Mouse (Mus musculus): ENCODE measurements at regions not wholly inside any gene's neighbourhood (a gene's known extent, or its start where the extent isn't known, plus 50 kb on each side); places are given as distances from the start of the nearest gene placed in this dataset.

- no peak for ATAC-seq (ENCODE audit: insufficient number of reproducible peaks, insufficient read depth, low FRiP score, low TSS enrichment, low read depth)
- no peaks in the 10 kb centered on the region for H3K9me3 ChIP-seq
- H3K36me3 ChIP-seq = no peaks in the 10 kb centered on the region
- H3K27me3 ChIP-seq = no peaks in the 10 kb centered on the region
- WGBS = 60% methylated on average over 6 of the region's 6 CpGs
- no peak overlapping the region for H3K9ac ChIP-seq
- no peak overlapping the region for H3K4me3 ChIP-seq
- peak overlapping the region; percentile 69; the same call in 1 of the 2 replicates for H3K27ac ChIP-seq
- peaks cover 23% of the 10 kb centered on the region for H3K4me1 ChIP-seq
- H3K4me2 ChIP-seq = no peak overlapping the region
Measured at GRCm38 (mm10) chr6:31096787-31097186, 137.9 kb upstream of the Klf14 start.

GRCm38 (mm10) chr6:31097254-31097653, 138.4 kb upstream of the Klf14 start:
- H3K4me2 ChIP-seq = no peak overlapping the region
- no peaks in the 10 kb centered on the region for H3K27me3 ChIP-seq
- H3K36me3 ChIP-seq = no peaks in the 10 kb centered on the region
- 82% methylated on average over 9 of the region's 9 CpGs for WGBS
- H3K4me3 ChIP-seq = no peak overlapping the region
- no peaks in the 10 kb centered on the region for H3K9me3 ChIP-seq
- no peak for ATAC-seq (ENCODE audit: insufficient number of reproducible peaks, insufficient read depth, low FRiP score, low TSS enrichment, low read depth)
- H3K4me1 ChIP-seq = peaks cover 23% of the 10 kb centered on the region
- no peak overlapping the region for H3K27ac ChIP-seq
- no peak overlapping the region for H3K9ac ChIP-seq

GRCm38 (mm10) chr6:31098106-31098505, 139.2 kb upstream of the Klf14 start:
- H3K4me3 ChIP-seq = no peak overlapping the region
- H3K27ac ChIP-seq = no peak overlapping the region
- ATAC-seq (ENCODE audit: insufficient number of reproducible peaks, insufficient read depth, low FRiP score, low TSS enrichment, low read depth) = no peak
- no peaks in the 10 kb centered on the region for H3K36me3 ChIP-seq
- WGBS = 77% methylated on average over 5 of the region's 5 CpGs
- H3K4me1 ChIP-seq = peaks cover 23% of the 10 kb centered on the region
- H3K9me3 ChIP-seq = no peaks in the 10 kb centered on the region
- H3K4me2 ChIP-seq = no peak overlapping the region
- no peaks in the 10 kb centered on the region for H3K27me3 ChIP-seq
- no peak overlapping the region for H3K9ac ChIP-seq

- Histone ChIP-seq H3K4me2 (no peak overlapping the region), H3K9ac (no peak overlapping the region), H3K4me1 (peaks cover 23% of the 10 kb centered on the region), H3K9me3 (no peaks in the 10 kb centered on the region), H3K4me3 (no peak overlapping the region), H3K27me3 (no peaks in the 10 kb centered on the region), H3K36me3 (no peaks in the 10 kb centered on the region), H3K27ac (no peak overlapping the region)
- no peak for ATAC-seq (ENCODE audit: insufficient number of reproducible peaks, insufficient read depth, low FRiP score, low TSS enrichment, low read depth)
- 69% methylated on average over 12 of the region's 12 CpGs for WGBS
Measured at GRCm38 (mm10) chr6:31100084-31100579, 141.3 kb upstream of the Klf14 start.

DNA sequence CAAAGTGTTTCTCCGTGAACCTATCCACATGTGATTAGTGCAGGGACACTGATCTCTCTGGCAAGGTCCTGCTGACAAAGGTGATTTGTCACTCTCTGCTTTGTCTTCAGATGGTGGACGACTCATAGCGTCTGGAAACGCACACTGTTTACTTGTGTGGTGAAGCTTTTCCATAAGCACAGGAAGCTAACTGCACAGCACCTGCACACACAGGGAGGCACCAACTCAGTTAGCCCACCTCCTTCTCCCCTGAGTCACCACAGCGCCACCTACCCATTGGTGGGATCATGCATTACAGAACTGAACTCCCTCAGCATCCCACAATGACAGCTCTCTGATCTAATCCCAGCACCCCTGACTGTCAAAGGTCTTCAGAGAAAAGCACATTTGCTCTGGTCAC, 141.9 kb upstream of the Klf14 start:
- Histone ChIP-seq H3K27me3 (no peaks in the 10 kb centered on the region), H3K4me1 (peaks cover 23% of the 10 kb centered on the region), H3K27ac (no peak overlapping the region), H3K4me2 (no peak overlapping the region), H3K36me3 (no peaks in the 10 kb centered on the region), H3K9ac (no peak overlapping the region), H3K9me3 (no peaks in the 10 kb centered on the region), H3K4me3 (no peak overlapping the region)
- ATAC-seq (ENCODE audit: insufficient number of reproducible peaks, insufficient read depth, low FRiP score, low TSS enrichment, low read depth) = no peak
- 66% methylated on average over 5 of the region's 5 CpGs for WGBS

GRCm38 (mm10) chr6:31106144-31106836, 147.4 kb upstream of the Klf14 start:
- Histone ChIP-seq H3K36me3 (no peaks in the 10 kb centered on the region), H3K9me3 (peaks cover 7% of the 10 kb centered on the region), H3K4me2 (no peak overlapping the region), H3K27me3 (no peaks in the 10 kb centered on the region), H3K9ac (no peak overlapping the region), H3K4me3 (no peak overlapping the region), H3K27ac (no peak overlapping the region), H3K4me1 (no peaks in the 10 kb centered on the region)
- 75% methylated on average over 10 of the region's 10 CpGs for WGBS
- ATAC-seq (ENCODE audit: insufficient number of reproducible peaks, insufficient read depth, low FRiP score, low TSS enrichment, low read depth) = no peak

DNA sequence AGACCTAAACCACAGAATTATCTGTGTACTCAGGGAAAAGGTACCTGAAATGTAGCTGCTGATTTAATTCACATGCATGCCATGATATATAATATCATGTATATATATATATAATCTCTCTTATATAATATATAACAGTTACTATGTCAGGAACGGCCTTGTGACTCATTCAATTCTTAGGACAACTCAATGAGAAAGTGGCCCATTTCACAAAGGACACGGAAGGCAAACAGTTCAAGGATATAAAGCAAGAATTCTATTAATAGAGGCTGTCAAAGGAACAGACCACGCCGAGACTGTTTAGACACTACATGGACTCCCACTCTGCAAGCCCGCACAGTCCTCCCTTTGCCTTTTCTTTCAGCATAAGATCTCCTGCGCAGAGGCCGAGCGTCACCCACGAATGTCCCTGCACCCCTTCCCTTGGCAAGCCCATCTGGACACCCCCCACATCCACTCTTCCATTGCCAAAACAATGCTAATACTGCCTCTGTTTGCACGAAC, 148.0 kb upstream of the Klf14 start:
- ATAC-seq (ENCODE audit: insufficient number of reproducible peaks, insufficient read depth, low FRiP score, low TSS enrichment, low read depth) = no peak
- Histone ChIP-seq H3K27me3 (no peaks in the 10 kb centered on the region), H3K27ac (no peak overlapping the region), H3K4me2 (no peak overlapping the region), H3K9ac (no peak overlapping the region), H3K9me3 (peaks cover 7% of the 10 kb centered on the region), H3K4me1 (no peaks in the 10 kb centered on the region), H3K4me3 (no peak overlapping the region), H3K36me3 (no peaks in the 10 kb centered on the region)
- WGBS = 91% methylated on average over 10 of the region's 10 CpGs

DNA sequence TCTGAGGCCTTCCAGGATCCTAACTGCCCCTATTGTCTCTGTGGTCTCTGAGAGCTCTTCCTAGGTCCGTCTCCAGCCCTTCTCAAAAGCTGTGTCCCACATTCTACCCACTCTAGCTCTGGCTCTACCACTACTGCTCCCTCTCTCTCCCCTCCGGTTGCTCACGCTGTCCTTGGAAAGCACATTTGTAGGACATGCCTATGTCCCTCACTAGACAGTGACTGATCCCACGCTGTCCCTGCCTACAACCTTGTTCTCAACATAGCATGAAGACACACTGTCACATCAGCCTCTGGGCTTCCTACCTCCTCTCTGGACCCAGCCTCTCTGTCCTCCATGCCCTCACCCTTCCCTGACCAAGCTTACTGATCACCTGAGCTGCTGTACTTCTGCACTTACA, 148.5 kb upstream of the Klf14 start:
- WGBS = 89% methylated on average over 4 of the region's 4 CpGs
- Histone ChIP-seq H3K36me3 (no peaks in the 10 kb centered on the region), H3K4me1 (no peaks in the 10 kb centered on the region), H3K4me3 (no peak overlapping the region), H3K9me3 (peaks cover 7% of the 10 kb centered on the region), H3K27ac (no peak overlapping the region), H3K27me3 (no peaks in the 10 kb centered on the region), H3K4me2 (no peak overlapping the region), H3K9ac (no peak overlapping the region)
- ATAC-seq (ENCODE audit: insufficient number of reproducible peaks, insufficient read depth, low FRiP score, low TSS enrichment, low read depth) = no peak

DNA sequence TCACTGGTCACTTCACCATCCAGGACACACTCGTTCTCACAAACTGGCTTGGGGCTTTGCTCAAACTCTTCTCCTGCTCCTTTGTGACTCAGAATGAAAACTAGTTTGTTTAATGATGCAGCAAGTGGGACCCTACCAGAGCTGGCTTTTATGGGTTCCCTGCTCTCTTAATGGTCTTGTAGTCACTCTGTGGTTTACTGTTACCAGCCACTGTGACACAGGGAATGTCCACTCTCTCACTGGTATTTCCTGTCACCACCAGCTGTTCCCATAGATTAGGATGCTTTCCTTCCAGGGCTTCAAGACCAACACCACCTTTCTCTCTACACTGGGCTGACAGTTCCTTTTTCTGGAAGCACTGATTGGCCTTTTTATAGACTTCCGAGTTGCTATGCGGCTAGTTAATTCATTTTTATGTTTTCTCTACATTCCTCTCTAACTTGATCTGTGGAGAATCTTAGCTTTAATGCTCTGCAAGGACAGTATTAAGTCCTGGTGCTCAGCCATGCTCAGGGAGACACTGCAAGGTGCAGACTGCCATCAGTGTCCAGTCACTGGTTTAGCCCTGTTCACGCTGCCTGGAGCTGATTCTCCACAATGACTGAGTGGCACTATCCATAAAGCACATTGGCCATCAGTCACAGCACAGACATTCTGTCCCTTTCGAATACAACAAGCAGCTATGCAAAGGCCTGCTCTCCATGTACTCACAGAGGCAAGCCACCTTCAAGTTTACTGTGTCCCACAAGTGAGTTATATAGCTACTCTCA, 149.2 kb upstream of the Klf14 start:
- Histone ChIP-seq H3K4me2 (no peak overlapping the region), H3K9ac (no peak overlapping the region), H3K27me3 (no peaks in the 10 kb centered on the region), H3K4me3 (no peak overlapping the region), H3K27ac (no peak overlapping the region), H3K36me3 (no peaks in the 10 kb centered on the region), H3K4me1 (no peaks in the 10 kb centered on the region), H3K9me3 (peaks cover 7% of the 10 kb centered on the region)
- WGBS = 85% methylated on average over 5 of the region's 5 CpGs
- no peak for ATAC-seq (ENCODE audit: insufficient number of reproducible peaks, insufficient read depth, low FRiP score, low TSS enrichment, low read depth)

GRCm38 (mm10) chr6:31109604-31110003, 150.7 kb upstream of the Klf14 start:
- Histone ChIP-seq H3K4me1 (peaks cover 4% of the 10 kb centered on the region; the same call in 1 of the 2 replicates), H3K27ac (no peak overlapping the region), H3K4me3 (no peak overlapping the region), H3K27me3 (no peaks in the 10 kb centered on the region), H3K9ac (no peak overlapping the region), H3K36me3 (no peaks in the 10 kb centered on the region), H3K9me3 (peaks cover 7% of the 10 kb centered on the region), H3K4me2 (no peak overlapping the region)
- no peak for ATAC-seq (ENCODE audit: insufficient number of reproducible peaks, insufficient read depth, low FRiP score, low TSS enrichment, low read depth)
- 93% methylated on average over 4 of the region's 4 CpGs for WGBS

GRCm38 (mm10) chr6:31112293-31113077, 153.6 kb upstream of the Klf14 start:
- no peak overlapping the region for H3K4me3 ChIP-seq
- 85% methylated on average over 13 of the region's 13 CpGs for WGBS
- H3K4me1 ChIP-seq = peaks cover 21% of the 10 kb centered on the region
- H3K27me3 ChIP-seq = no peaks in the 10 kb centered on the region
- H3K36me3 ChIP-seq = no peaks in the 10 kb centered on the region
- no peak overlapping the region for H3K4me2 ChIP-seq
- ATAC-seq (ENCODE audit: insufficient number of reproducible peaks, insufficient read depth, low FRiP score, low TSS enrichment, low read depth) = no peak
- peaks cover 7% of the 10 kb centered on the region for H3K9me3 ChIP-seq
- H3K9ac ChIP-seq = no peak overlapping the region
- H3K27ac ChIP-seq = no peak overlapping the region; the same call in 1 of the 2 replicates
